Mouse (Mus musculus): ENCODE measurements around the gene Car10.

Car10 gene

DNA sequence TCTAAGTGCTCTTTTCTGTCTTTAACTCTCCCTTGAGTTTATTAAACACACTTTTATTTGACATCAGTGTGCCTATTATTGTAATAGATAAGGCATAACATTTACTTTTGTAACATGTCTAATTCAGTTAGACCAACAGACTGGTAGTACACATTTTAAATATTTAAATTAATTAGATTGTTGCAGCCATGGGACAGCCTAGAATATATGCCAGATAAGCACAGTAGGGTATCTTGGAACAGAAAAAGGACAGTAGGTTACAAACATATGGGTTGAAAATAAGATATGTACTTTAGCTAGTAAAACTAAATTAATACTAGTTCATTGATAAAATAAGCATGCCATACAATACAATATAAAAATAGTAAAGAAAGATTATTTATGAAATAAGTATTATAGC lies 74.6 kb downstream of the Car10 start:
- no peak for DNase-seq (ENCODE audit: low spot score in 2 of 2)

DNA sequence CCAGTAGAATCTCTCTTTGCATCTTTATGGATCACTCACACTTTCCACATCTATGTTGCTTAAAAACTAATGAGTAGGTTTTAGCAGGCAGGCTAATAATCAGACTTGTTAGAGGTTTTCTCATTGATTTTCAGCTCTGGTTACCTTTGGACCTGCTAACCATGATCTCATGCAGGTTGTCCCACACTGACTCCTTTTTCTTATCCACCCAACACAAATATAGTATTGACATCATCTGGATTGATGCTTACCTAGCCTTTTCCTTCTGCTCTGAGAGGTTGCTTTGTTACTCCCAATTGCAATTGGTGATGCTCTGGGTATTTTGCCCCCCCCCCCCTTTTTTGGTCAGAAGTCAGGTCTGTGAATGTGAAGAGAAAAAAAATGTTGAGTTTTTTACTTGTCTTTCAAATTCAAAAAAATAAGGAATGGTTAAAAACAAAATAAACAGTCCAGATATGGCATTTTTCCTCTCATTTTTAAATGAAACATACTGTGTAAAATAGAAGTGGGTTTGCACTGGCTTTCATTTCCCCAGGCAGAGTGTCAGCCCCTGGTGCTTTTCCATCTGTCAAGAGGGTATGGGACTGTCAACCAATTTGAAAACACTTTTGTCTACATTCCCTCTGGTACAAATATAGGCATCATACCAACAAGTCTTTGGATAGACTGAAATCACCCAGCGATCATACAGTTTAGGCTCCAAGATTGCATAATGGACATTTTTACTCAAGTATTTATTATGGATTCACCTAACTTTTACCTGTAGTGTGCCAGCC lies 75.9 kb downstream of the Car10 start:
- no peak for DNase-seq (ENCODE audit: low spot score in 2 of 2)

DNA sequence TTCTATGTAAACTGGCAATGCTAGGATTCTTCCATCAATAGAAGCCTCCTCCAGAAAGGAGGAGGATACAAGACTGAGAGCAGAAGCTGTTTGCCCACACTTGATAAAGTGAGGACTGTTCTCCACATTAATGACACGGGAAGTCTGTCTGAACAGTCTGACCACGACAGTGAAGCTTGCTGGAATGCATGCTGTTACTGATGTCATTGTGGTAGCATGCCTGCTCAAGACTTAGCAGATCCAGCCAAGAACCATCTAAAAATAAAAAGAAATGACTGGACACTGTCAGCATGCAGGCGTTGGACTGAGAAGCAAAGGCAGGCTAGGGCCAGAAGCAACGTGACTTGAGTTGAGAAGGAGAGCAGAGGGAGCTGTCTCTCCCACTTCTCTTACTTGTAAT lies 87.6 kb downstream of the Car10 start:
- DNase-seq (ENCODE audit: low spot score in 2 of 2) = no peak

DNA sequence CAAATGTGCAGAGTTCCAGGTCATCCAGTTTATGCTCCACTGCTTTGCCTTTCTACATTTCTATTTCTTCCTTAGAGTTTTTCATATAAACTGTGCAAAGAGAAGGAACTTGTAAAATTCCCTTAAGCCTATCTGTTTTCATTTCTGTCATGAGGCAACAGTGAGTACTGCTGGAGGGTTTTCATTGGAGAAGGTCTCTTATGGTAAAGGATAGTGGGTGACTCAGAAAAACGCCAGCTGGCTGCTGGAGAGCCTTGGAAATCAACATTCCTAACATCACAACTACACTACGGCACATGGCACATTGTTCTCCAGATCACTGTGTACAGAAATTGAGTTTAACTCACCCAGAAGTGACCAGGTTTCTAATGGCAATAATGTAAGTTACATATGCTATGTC lies 88.3 kb downstream of the Car10 start:
- no peak for DNase-seq (ENCODE audit: low spot score in 2 of 2)

DNA sequence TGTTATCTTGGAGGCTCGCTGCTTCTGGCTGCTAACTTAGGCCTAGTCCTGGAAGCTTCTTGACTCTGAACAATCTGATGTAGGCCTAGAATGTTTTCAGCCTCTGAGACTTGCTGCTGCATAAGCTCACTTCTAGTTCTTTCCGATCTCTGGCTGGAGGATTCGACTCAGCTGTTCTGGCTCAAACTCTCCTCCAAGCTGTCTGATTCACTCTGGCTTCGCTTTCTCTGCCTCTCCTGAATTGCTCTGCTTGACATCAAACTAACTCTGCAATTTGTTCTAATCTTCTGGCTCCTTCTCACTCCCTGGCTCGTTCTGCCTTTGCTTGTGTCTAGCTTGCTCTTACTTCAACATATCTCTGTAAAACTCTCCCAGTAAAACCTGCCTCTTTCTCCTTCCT lies 90.8 kb downstream of the Car10 start:
- DNase-seq (ENCODE audit: low spot score in 2 of 2) = no peak

- no peak for DNase-seq (ENCODE audit: low spot score in 2 of 2)
These were observed 102.2 kb downstream of the Car10 start for GRCm38 (mm10) chr11:93200046-93200445.

GRCm38 (mm10) chr11:93217457-93217856 lies 119.6 kb downstream of the Car10 start:
- DNase-seq (ENCODE audit: low spot score in 2 of 2) = no peak

- DNase-seq (ENCODE audit: low spot score in 2 of 2) = no peak
These were observed 132.2 kb downstream of the Car10 start for GRCm38 (mm10) chr11:93230057-93230456.

DNA sequence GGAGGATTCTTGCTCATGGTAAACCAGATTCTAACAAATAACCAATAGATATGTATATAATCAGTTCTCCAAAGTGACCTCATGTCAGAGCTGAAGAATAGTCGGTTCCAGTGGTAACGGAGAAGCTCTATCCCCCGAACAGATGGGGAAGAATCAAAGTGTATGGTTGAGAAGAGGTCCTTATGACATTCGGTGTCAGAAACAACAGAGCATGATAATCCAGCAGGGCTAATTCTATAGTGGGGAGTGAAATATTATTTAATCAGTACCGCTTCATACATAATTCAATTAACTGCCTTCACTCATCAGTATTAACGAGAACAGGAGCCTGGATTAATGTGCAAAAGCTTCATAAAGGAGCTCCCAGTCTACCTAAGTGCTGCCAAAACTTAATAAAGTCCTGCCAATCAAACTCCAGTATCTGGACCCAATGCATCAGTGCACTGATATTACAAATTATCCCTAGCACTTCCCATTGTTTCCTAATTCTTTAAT lies 152.0 kb downstream of the Car10 start:
- no peak for DNase-seq (ENCODE audit: low spot score in 2 of 2)

DNA sequence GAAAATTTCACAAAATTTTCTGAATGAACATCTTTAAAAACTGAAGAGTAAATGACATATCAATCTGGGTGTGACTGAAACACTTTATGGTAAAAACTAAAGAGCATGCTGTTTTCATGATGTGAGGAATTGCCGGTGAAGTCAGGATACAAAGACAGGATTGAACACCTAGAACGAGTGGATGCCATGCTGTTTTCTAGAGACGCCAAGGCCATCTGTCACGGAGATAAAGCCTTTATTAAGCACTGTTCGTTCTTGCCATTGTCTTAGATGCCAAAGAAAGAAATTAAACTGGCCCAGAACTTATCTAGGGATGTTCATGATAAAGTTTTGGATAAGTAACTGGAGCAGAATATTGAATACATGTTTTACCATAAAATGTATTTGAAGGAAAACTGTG lies 153.9 kb downstream of the Car10 start:
- DNase-seq (ENCODE audit: low spot score in 2 of 2) = no peak

DNA sequence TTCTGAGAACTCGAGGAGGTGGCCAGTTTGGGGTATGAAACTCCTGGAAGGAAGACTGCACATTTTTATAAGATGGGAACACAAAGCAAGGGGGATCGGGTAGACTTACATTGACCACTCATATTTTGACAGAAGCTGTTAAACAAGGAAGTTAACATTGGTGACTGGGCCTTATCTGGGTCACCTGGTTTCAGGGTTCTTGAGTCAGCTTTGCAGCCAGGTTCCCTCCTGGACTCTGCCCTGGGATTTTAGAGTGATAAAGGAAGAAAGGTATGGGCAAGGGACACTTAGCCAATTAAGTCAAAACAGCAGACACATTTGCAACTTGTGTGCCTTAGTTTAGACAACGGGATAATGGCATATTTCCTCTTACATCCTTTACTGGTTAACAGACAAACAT lies 166.2 kb downstream of the Car10 start:
- DNase-seq (ENCODE audit: low spot score in 2 of 2) = no peak

DNA sequence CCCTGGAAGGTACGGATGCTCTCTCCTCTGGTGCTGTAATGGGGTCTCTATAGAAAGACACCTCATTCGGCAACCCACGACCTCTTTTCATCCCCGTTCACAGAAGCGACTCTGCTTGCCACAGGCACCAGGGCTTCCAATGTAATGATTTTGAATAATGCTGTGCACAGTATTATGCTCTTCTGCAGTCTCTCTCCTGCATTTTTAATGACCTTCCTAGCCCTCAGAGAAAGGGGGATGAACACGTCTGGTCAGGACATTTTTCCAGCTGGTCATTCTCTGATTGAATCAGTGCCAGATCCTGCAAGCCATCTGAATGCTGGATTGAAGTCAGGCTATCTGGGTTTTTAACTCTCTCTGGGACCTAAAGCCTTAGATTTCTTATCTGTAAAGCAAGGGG lies 174.2 kb downstream of the Car10 start:
- no peak for DNase-seq (ENCODE audit: low spot score in 2 of 2)

GRCm38 (mm10) chr11:93273906-93274305 lies 176.1 kb downstream of the Car10 start:
- no peak for DNase-seq (ENCODE audit: low spot score in 2 of 2)

DNA sequence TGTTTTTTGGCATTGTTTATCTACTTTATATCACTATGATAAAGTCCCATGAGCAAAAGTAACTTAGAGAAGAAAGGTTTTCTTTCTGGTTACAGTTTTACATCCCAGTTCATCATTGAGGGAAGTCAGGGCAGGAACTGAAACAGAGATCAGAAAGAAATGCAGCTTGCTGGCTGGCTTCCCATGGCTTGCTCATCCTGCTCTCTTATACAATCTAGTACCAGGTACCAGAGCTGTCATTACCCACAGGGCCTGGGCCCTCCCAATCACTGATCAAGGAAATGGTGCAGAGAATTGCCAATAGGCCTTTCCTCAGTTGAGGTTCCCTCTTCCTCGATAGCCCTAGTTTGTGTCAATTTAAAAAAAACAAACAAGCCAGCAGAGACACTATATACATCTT lies 195.8 kb downstream of the Car10 start:
- DNase-seq (ENCODE audit: low spot score in 2 of 2) = no peak

GRCm38 (mm10) chr11:93309981-93310380 lies 212.2 kb downstream of the Car10 start:
- no peak for DNase-seq (ENCODE audit: low spot score in 2 of 2)

DNA sequence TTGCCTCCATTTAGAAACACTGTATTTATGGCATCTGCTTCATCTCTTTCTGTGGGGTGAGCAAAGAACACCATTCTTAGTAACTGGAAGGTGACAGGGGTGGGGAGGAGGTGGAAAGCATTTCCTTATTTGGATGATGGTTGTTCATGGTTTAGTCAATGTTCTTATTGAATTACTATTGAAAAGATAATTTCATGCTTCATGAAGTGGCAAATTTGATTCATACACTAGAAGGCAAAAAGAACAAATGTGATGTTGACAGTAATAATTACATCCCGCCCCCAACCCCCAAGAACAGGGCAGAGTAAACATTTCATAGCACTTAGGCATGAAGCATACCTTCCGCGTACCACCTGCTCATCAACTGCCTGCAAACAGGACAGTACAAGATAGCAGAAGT lies 239.9 kb downstream of the Car10 start:
- DNase-seq (ENCODE audit: low spot score in 2 of 2) = no peak

GRCm38 (mm10) chr11:93343961-93344360 lies 246.1 kb downstream of the Car10 start:
- no peak for DNase-seq (ENCODE audit: low spot score in 2 of 2)

- DNase-seq (ENCODE audit: low spot score in 2 of 2) = no peak
These were observed 247.0 kb downstream of the Car10 start for GRCm38 (mm10) chr11:93344869-93345268.

DNA sequence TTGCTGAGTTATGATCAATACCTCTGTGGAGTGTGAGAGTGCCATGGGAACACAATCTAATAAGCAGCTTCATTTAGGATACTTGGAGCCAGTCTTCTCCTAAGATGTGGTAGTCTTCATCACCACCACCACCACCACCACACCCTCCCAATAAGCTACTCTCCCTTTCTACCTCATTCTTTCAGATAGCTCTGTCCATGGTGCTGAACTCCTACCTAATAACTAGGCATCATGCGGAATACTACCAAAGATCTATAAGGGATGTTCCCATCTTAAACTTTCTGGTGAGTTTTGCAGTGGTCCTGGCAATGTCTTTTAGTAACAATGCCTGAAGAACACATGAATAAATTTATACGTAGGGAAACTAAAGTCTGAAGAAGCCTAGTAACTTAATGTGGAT lies 263.7 kb downstream of the Car10 start:
- DNase-seq (ENCODE audit: low spot score in 2 of 2) = no peak

GRCm38 (mm10) chr11:93364171-93364570 lies 266.3 kb downstream of the Car10 start:
- DNase-seq (ENCODE audit: low spot score in 2 of 2) = no peak

GRCm38 (mm10) chr11:93367244-93367643 lies 269.4 kb downstream of the Car10 start:
- DNase-seq (ENCODE audit: low spot score in 2 of 2) = no peak

DNA sequence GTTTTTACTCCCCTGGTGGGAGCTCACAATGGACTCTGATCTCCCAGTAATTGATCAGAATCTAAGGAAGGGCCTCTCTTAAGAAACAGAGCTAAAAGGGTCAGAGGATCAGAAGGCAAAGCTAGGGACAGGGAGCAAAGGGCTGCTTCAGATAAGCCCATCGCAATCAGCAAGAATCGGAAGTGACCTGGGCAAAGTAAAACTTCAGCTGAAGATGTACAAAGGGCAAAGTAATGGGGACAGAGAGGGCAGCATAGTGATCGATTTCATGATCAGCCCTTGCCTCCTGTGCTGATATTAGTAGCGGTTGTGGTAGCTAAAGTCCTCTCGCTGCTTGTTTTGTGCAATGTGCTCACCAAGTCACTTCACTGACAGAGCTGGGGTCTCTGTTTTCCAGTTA lies 269.9 kb downstream of the Car10 start:
- no peak for DNase-seq (ENCODE audit: low spot score in 2 of 2)

GRCm38 (mm10) chr11:93373697-93374354 lies 276.0 kb downstream of the Car10 start:
- no peak for DNase-seq (ENCODE audit: low spot score in 2 of 2)

Data from spleen, postnatal 10 days (tissue).